ENCODE assay signal across 9 mouse cellular contexts in genomic region chr11:105153068-105153833, GRCm38 (mm10). TPM values are rescaled to one million over a fixed set of nuclear protein-coding genes. Genes with fewer than 3 reads are reported as not detected.
DNase-seq lines count a peak whose midpoint lies in the region; ATAC-seq and TF ChIP-seq lines count a peak whose summit lies in the region.
"Had no signal": no experiment of that assay in that cellular context is flagged by ENCODE, and none has a peak within 500 bp of the region (broad histone marks: within the 10 kb centered on the region; RNA-seq: fewer than 3 reads in every experiment).

No protein-coding gene starts in this region.

- TF ChIP-seq POLR2A in ES-Bruce4 (IDR thresholded peaks at IDR 0.05; ENCODE audit: insufficient read depth, low read length) = no peak

- TF ChIP-seq EP300 in ES-Bruce4 (IDR thresholded peaks at IDR 0.05; ENCODE audit: insufficient read depth, low read depth, low read length) = no peak

- peak; percentile 85 for ATAC-seq in heart, embryonic 14.5 days (ENCODE audit: insufficient number of reproducible peaks, insufficient read depth, low FRiP score, low read depth)
- ATAC-seq in kidney, postnatal 0 days (replicated peaks; ENCODE audit: low FRiP score, low read depth) = peak; percentile 89
- ATAC-seq in stomach, embryonic 14.5 days (ENCODE audit: insufficient number of reproducible peaks, insufficient read depth, low FRiP score, low read depth) = peak; percentile 89

- TF ChIP-seq CTCF in ES-Bruce4 (IDR thresholded peaks at IDR 0.05; ENCODE audit: low read depth, low read length) = no peak
- TF ChIP-seq CTCF in kidney, postnatal 0 days (IDR thresholded peaks at IDR 0.05; ENCODE audit: low read depth) = no peak
- TF ChIP-seq CTCF in layer of hippocampus, adult 2 months (conservative IDR thresholded peaks at IDR 0.05) = no peak

- WGBS in heart, embryonic 14.5 days = 14% methylated on average over 12 of the region's 12 CpGs
- 20% methylated on average over 12 of the region's 12 CpGs for WGBS in kidney, postnatal 0 days
- 28% methylated on average over 12 of the region's 12 CpGs for WGBS in stomach, embryonic 14.5 days

- H3K4me3 ChIP-seq in ES-Bruce4 (ENCODE audit: low read depth, low read length) = no peak overlapping the region
- no peak overlapping the region for H3K4me3 ChIP-seq in heart, embryonic 14.5 days (ENCODE audit: control insufficient read depth in 1 of 2, insufficient read depth in 1 of 2, low read depth in 1 of 2, low read length in 2 of 2)
- H3K4me3 ChIP-seq in kidney, postnatal 0 days (replicated peaks; ENCODE audit: low read depth, low read length) = no peak overlapping the region
- H3K4me3 ChIP-seq in stomach, embryonic 14.5 days (ENCODE audit: low read depth, low read length) = no peak overlapping the region
- H3K4me3 ChIP-seq in layer of hippocampus, adult 2 months = no peak overlapping the region

- H3K4me1 ChIP-seq in ES-Bruce4 (ENCODE audit: control insufficient read depth, insufficient read depth, low read length) = peaks cover 10% of the 10 kb centered on the region
- H3K4me1 ChIP-seq in heart, embryonic 14.5 days (ENCODE audit: control insufficient read depth in 2 of 2, insufficient read depth in 2 of 2, low read length in 2 of 2) = peaks cover 25 to 28% of the 10 kb centered on the region in 2 experiments
- peaks cover 5% of the 10 kb centered on the region; the same call in 1 of the 2 replicates for H3K4me1 ChIP-seq in kidney, postnatal 0 days (replicated peaks; ENCODE audit: insufficient read depth, low read length)
- H3K4me1 ChIP-seq in stomach, embryonic 14.5 days (ENCODE audit: control insufficient read depth, insufficient read depth, low read length) = peaks cover 7% of the 10 kb centered on the region; the same call in 1 of the 2 replicates

- H3K27ac ChIP-seq in ES-Bruce4 (ENCODE audit: insufficient read depth, low read length) = peak overlapping the region; percentile 16; the same call in 1 of the 2 replicates
- H3K27ac ChIP-seq in heart, embryonic 14.5 days (replicated peaks in 1 of 2; ENCODE audit: control insufficient read depth in 1 of 2, insufficient read depth in 1 of 2, low read depth in 2 of 2, low read length in 2 of 2) = peak overlapping the region; percentile 55 to 70
- peak overlapping the region; percentile 22; the same call in 1 of the 2 replicates for H3K27ac ChIP-seq in kidney, postnatal 0 days
- no peak overlapping the region for H3K27ac ChIP-seq in stomach, embryonic 14.5 days (ENCODE audit: low read length)
- no peak overlapping the region for H3K27ac ChIP-seq in layer of hippocampus, adult 2 months

- H3K36me3 ChIP-seq in ES-Bruce4 (ENCODE audit: control insufficient read depth, insufficient read depth, low read length, poor library complexity, severe bottlenecking) = no peaks in the 10 kb centered on the region
- no peaks in the 10 kb centered on the region for H3K36me3 ChIP-seq in heart, embryonic 14.5 days (ENCODE audit: control insufficient read depth, insufficient read depth, low read length)
- H3K36me3 ChIP-seq in kidney, postnatal 0 days (ENCODE audit: insufficient read depth, low read length) = no peaks in the 10 kb centered on the region
- no peaks in the 10 kb centered on the region for H3K36me3 ChIP-seq in stomach, embryonic 14.5 days (ENCODE audit: control insufficient read depth, insufficient read depth, low read length)

- H3K9me3 ChIP-seq in ES-Bruce4 (replicated peaks; ENCODE audit: control insufficient read depth, insufficient read depth, low read length, poor library complexity, severe bottlenecking) = no peaks in the 10 kb centered on the region
- no peaks in the 10 kb centered on the region for H3K9me3 ChIP-seq in heart, embryonic 14.5 days (ENCODE audit: control insufficient read depth, low read length)
- no peaks in the 10 kb centered on the region for H3K9me3 ChIP-seq in kidney, postnatal 0 days (replicated peaks; ENCODE audit: low read length)
- no peaks in the 10 kb centered on the region for H3K9me3 ChIP-seq in stomach, embryonic 14.5 days (ENCODE audit: control insufficient read depth, low read depth, low read length)

- DNase-seq in adrenal gland, postnatal 36 days = peak; percentile 73 to 74
- DNase-seq in kidney, postnatal 0 days (ENCODE audit: low spot score) = peak; percentile 35
- DNase-seq in lung, postnatal 36 days = peak; percentile 42
- DNase-seq in urinary bladder, postnatal 36 days (ENCODE audit: low spot score in 2 of 2) = no peak
- DNase-seq in layer of hippocampus, adult 2 months (ENCODE audit: low spot score in 2 of 2) = no peak

- H3K9ac ChIP-seq in ES-Bruce4 (ENCODE audit: low read depth, poor library complexity, severe bottlenecking) = no peak overlapping the region
- H3K9ac ChIP-seq in heart, embryonic 14.5 days (ENCODE audit: low read length) = no peak overlapping the region; the same call in 1 of the 2 replicates
- H3K9ac ChIP-seq in kidney, postnatal 0 days (ENCODE audit: low read depth, low read length) = no peak overlapping the region
- no peak overlapping the region for H3K9ac ChIP-seq in stomach, embryonic 14.5 days (replicated peaks; ENCODE audit: low read depth, low read length)

- H3K27me3 ChIP-seq in ES-Bruce4 (ENCODE audit: control insufficient read depth, insufficient read depth, low read length, poor library complexity, severe bottlenecking) = no peaks in the 10 kb centered on the region
- H3K27me3 ChIP-seq in heart, embryonic 14.5 days (ENCODE audit: control insufficient read depth, insufficient read depth, low read length) = no peaks in the 10 kb centered on the region
- no peaks in the 10 kb centered on the region for H3K27me3 ChIP-seq in kidney, postnatal 0 days (ENCODE audit: insufficient read depth, low read length)
- H3K27me3 ChIP-seq in stomach, embryonic 14.5 days (ENCODE audit: control insufficient read depth, insufficient read depth, low read length) = no peaks in the 10 kb centered on the region

- H3K4me2 ChIP-seq in heart, embryonic 14.5 days (ENCODE audit: low read length) = peak overlapping the region; percentile 26
- no peak overlapping the region for H3K4me2 ChIP-seq in kidney, postnatal 0 days (ENCODE audit: low read length)
- H3K4me2 ChIP-seq in stomach, embryonic 14.5 days (replicated peaks; ENCODE audit: low read depth, low read length) = no peak overlapping the region

RNA-seq across cellular contexts. Expression of gene Gm10842, which starts 6.6 kb away (rescaled TPM):
- polyA plus RNA-seq in ES-Bruce4 (2011; ENCODE audit: insufficient read depth, insufficient read length, low read depth, missing spikeins) = not detected in 2 replicates
- total RNA-seq in adrenal gland, postnatal 36 days (2021) = not detected
- not detected in 2 replicates for polyA plus RNA-seq in heart, embryonic 14.5 days (2014; fragmentation: Nextera tagmentation; extraction: Ambion mirVana)
- not detected in 2 replicates for polyA plus RNA-seq in kidney, postnatal 0 days (2015; fragmentation: Nextera tagmentation; extraction: Ambion mirVana)
- not detected in 2 replicates for polyA plus RNA-seq in stomach, embryonic 14.5 days (2014; fragmentation: Nextera tagmentation; extraction: Ambion mirVana)
- not detected for total RNA-seq in layer of hippocampus, adult 2 months (2021)
- polyA plus RNA-seq: spleen, adult 2 months had no signal

RNA-seq across cellular contexts. Expression of gene Tlk2, which starts 25.4 kb away (rescaled TPM):
- polyA plus RNA-seq in ES-Bruce4 (2011; ENCODE audit: insufficient read depth, insufficient read length, low read depth, missing spikeins) = 130 and 140 TPM in 2 replicates
- 10 to 100 TPM; 50.9 to 51.9 TPM for total RNA-seq in adrenal gland, postnatal 36 days (2021)
- 18.1 and 21.9 TPM in 2 replicates for polyA plus RNA-seq in heart, embryonic 14.5 days (2014; fragmentation: Nextera tagmentation; extraction: Ambion mirVana)
- polyA plus RNA-seq in kidney, postnatal 0 days (2015; fragmentation: Nextera tagmentation; extraction: Ambion mirVana) = 17.5 and 18.8 TPM in 2 replicates
- polyA plus RNA-seq in stomach, embryonic 14.5 days (2014; fragmentation: Nextera tagmentation; extraction: Ambion mirVana) = 26.9 and 28.6 TPM in 2 replicates
- total RNA-seq in layer of hippocampus, adult 2 months (2021) = 10 to 100 TPM; 47.9 to 50.9 TPM

RNA-seq across cellular contexts. Expression of gene Mettl2, which starts 27.0 kb away (rescaled TPM):
- polyA plus RNA-seq in ES-Bruce4 (2011; ENCODE audit: insufficient read depth, insufficient read length, low read depth, missing spikeins) = 43.1 and 49.3 TPM in 2 replicates
- 10 to 100 TPM; 23.1 to 24.2 TPM for total RNA-seq in adrenal gland, postnatal 36 days (2021)
- 25.2 and 26.0 TPM in 2 replicates for polyA plus RNA-seq in heart, embryonic 14.5 days (2014; fragmentation: Nextera tagmentation; extraction: Ambion mirVana)
- polyA plus RNA-seq in kidney, postnatal 0 days (2015; fragmentation: Nextera tagmentation; extraction: Ambion mirVana) = 22.3 and 24.0 TPM in 2 replicates
- 40.4 and 45.9 TPM in 2 replicates for polyA plus RNA-seq in stomach, embryonic 14.5 days (2014; fragmentation: Nextera tagmentation; extraction: Ambion mirVana)
- 10 to 100 TPM; 16.8 to 16.9 TPM for total RNA-seq in layer of hippocampus, adult 2 months (2021)

Comparison
In these comparisons a context has a peak if more than half of its experiments do, and no peak if none do; other contexts are left out.
1. H3K27ac ChIP-seq: peak in ES-Bruce4 (single experiment), heart, embryonic 14.5 days (2 of 2) and kidney, postnatal 0 days (single experiment); none in stomach, embryonic 14.5 days (single experiment) and layer of hippocampus, adult 2 months (single experiment).
2. DNase-seq: peak in adrenal gland, postnatal 36 days (2 of 2), kidney, postnatal 0 days (single experiment) and lung, postnatal 36 days (single experiment); none in urinary bladder, postnatal 36 days (0 of 2) and layer of hippocampus, adult 2 months (0 of 2).
3. Peak in every context shown above with its lines, with median percentiles within 50 percentile points of each other: ATAC-seq.